Mouse (Mus musculus) kidney, embryonic 15.5 days (tissue): ENCODE measurements around the gene Rnf227. TPM values are rescaled to one million over a fixed set of nuclear protein-coding genes. Genes with fewer than 3 reads are reported as not detected.

Experiments used
- ATAC-seq: fragments of 200-750 bp; cut with Nextera tagmentation; replicated peaks from 2 replicates; pipeline ENCODE4 v1.8.0; 2017; ENCODE audit warnings: moderate TSS enrichment; ENCODE audit not compliant: low FRiP score
- H3K27ac ChIP-seq: fragments of 300-500 bp; sonication (generic); 2 replicates; pipeline ENCODE4 v1.5.1; 2015; ENCODE audit warnings: mild to moderate bottlenecking, inconsistent platforms
- H3K27me3 ChIP-seq: fragments of 300-500 bp; sonication (generic); 2 replicates; pipeline ENCODE4 v1.6.1; 2015; ENCODE audit warnings: inconsistent platforms
- H3K36me3 ChIP-seq: fragments of 300-500 bp; sonication (generic); 2 replicates; pipeline ENCODE4 v1.6.1; 2015; ENCODE audit warnings: inconsistent platforms
- H3K4me1 ChIP-seq: fragments of 300-500 bp; sonication (generic); 2 replicates; pipeline ENCODE4 v1.6.1; 2015; ENCODE audit warnings: inconsistent platforms
- H3K4me2 ChIP-seq: fragments of 300-500 bp; sonication (generic); 2 replicates; pipeline ENCODE4 v1.6.1; 2015; ENCODE audit warnings: moderate library complexity, mild to moderate bottlenecking, inconsistent platforms
- H3K4me3 ChIP-seq: fragments of 300-500 bp; sonication (generic); replicated peaks from 2 replicates; pipeline ENCODE4 v1.5.1; 2015; ENCODE audit warnings: mild to moderate bottlenecking, inconsistent platforms
- H3K9ac ChIP-seq: fragments of 300-500 bp; sonication (generic); 2 replicates; pipeline ENCODE4 v1.6.1; 2015; ENCODE audit warnings: mild to moderate bottlenecking, inconsistent platforms
- H3K9me3 ChIP-seq: fragments of 300-500 bp; sonication (generic); replicated peaks from 2 replicates; pipeline ENCODE4 v1.6.1; 2016; ENCODE audit warnings: inconsistent platforms
- WGBS: fragments of 180-500 bp; shearing (Covaris S2); methylation state at CpG from one replicate; pipeline ENCODE4 v1.1.7; 2015; ENCODE audit warnings: mixed read lengths; 5-methylcytosine and 5-hydroxymethylcytosine counted together
- polyA plus RNA-seq: library from polyadenylated mRNA; unstranded; fragments of >200 nt; fragmentation: Nextera tagmentation; extraction: Ambion mirVana; gene quantifications from 2 replicates; pipeline ENCODE4 v1.2.1, GENCODE M21; 2015

Rnf227 gene
- polyA plus RNA-seq, 1 experiment from 2014 or later: 17.1 TPM

- H3K4me2 ChIP-seq: no peak overlapping the region
- peaks cover 49% of the 10 kb centered on the region for H3K36me3 ChIP-seq
- ATAC-seq: no peak
- H3K4me1 ChIP-seq: peaks cover 33% of the 10 kb centered on the region
- no peak overlapping the region for H3K4me3 ChIP-seq
- no peaks in the 10 kb centered on the region for H3K27me3 ChIP-seq
- H3K27ac ChIP-seq: no peak overlapping the region
- H3K9ac ChIP-seq: no peak overlapping the region
- no peaks in the 10 kb centered on the region for H3K9me3 ChIP-seq
- 91% methylated on average over 16 of the region's 16 CpGs for WGBS
These were observed 33.1 kb downstream of the Rnf227 start for GRCm38 (mm10) chr11:69373223-69373965.

GRCm38 (mm10) chr11:69375646-69376045 is 35.4 kb downstream of the Rnf227 start:
- H3K9me3 ChIP-seq: no peaks in the 10 kb centered on the region
- no peak overlapping the region for H3K9ac ChIP-seq
- H3K27ac ChIP-seq: no peak overlapping the region
- no peak overlapping the region for H3K4me3 ChIP-seq
- ATAC-seq: no peak
- H3K36me3 ChIP-seq: peaks cover 62% of the 10 kb centered on the region
- no peaks in the 10 kb centered on the region for H3K27me3 ChIP-seq
- no peak overlapping the region for H3K4me2 ChIP-seq
- 92% methylated on average over 4 of the region's 4 CpGs for WGBS
- peaks cover 27% of the 10 kb centered on the region for H3K4me1 ChIP-seq

- Histone ChIP-seq H3K9ac (no peak overlapping the region), H3K27me3 (no peaks in the 10 kb centered on the region), H3K4me1 (peaks cover 10% of the 10 kb centered on the region; the same call in 1 of the 2 replicates), H3K9me3 (no peaks in the 10 kb centered on the region), H3K4me3 (no peak overlapping the region), H3K4me2 (no peak overlapping the region), H3K27ac (no peak overlapping the region), H3K36me3 (peaks cover 60% of the 10 kb centered on the region)
- no peak; the same call in 1 of the 2 replicates for ATAC-seq
- 75% methylated on average over 3 of the region's 3 CpGs for WGBS
These were observed 37.5 kb downstream of the Rnf227 start for GRCm38 (mm10) chr11:69377766-69378165.

GRCm38 (mm10) chr11:69379600-69379999 is 39.3 kb downstream of the Rnf227 start:
- H3K9ac ChIP-seq: no peak overlapping the region
- H3K36me3 ChIP-seq: peaks cover 47% of the 10 kb centered on the region
- H3K27me3 ChIP-seq: no peaks in the 10 kb centered on the region
- H3K4me3 ChIP-seq: no peak overlapping the region
- WGBS: 85% methylated on average over 3 of the region's 3 CpGs
- 0 out of 2 replicates have a peak, but pooled peaks cover 4% of the 10 kb centered on the region for H3K4me1 ChIP-seq
- ATAC-seq: no peak
- no peaks in the 10 kb centered on the region for H3K9me3 ChIP-seq
- H3K4me2 ChIP-seq: no peak overlapping the region
- H3K27ac ChIP-seq: no peak overlapping the region

- no peaks in the 10 kb centered on the region for H3K9me3 ChIP-seq
- ATAC-seq: no peak
- H3K27me3 ChIP-seq: no peaks in the 10 kb centered on the region
- 85% methylated on average over 6 of the region's 6 CpGs for whole genome bisulfite sequencing
- H3K4me1 ChIP-seq: 0 out of 2 replicates have a peak, but pooled peaks cover 4% of the 10 kb centered on the region
- no peak overlapping the region for H3K4me2 ChIP-seq
- H3K27ac ChIP-seq: no peak overlapping the region
- peaks cover 32% of the 10 kb centered on the region for H3K36me3 ChIP-seq
- no peak overlapping the region for H3K4me3 ChIP-seq
- H3K9ac ChIP-seq: no peak overlapping the region
These were observed 41.1 kb downstream of the Rnf227 start for GRCm38 (mm10) chr11:69381356-69381755.

GRCm38 (mm10) chr11:69382478-69383105 is 42.3 kb downstream of the Rnf227 start:
- Histone ChIP-seq H3K36me3 (peaks cover 21% of the 10 kb centered on the region), H3K9ac (no peak overlapping the region), H3K4me3 (no peak overlapping the region), H3K9me3 (no peaks in the 10 kb centered on the region), H3K4me2 (no peak overlapping the region), H3K4me1 (0 out of 2 replicates have a peak, but pooled peaks cover 4% of the 10 kb centered on the region), H3K27me3 (no peaks in the 10 kb centered on the region), H3K27ac (0 out of 2 replicates have a peak overlapping the region, but pooled peaks have one; percentile 1)
- WGBS: 55% methylated on average over 10 of the region's 10 CpGs
- 0 out of 2 replicates have a peak, but pooled peaks have one; percentile 46 for ATAC-seq

GRCm38 (mm10) chr11:69384979-69385378 is 44.7 kb downstream of the Rnf227 start:
- H3K4me3 ChIP-seq: no peak overlapping the region
- ATAC-seq: no peak
- H3K4me1 ChIP-seq: peaks cover 8% of the 10 kb centered on the region
- H3K27me3 ChIP-seq: no peaks in the 10 kb centered on the region
- 0 out of 2 replicates have a peak overlapping the region, but pooled peaks have one; percentile 13 for H3K27ac ChIP-seq
- WGBS: 72% methylated on average over 6 of the region's 6 CpGs
- H3K9me3 ChIP-seq: no peaks in the 10 kb centered on the region
- no peak overlapping the region for H3K9ac ChIP-seq
- no peak overlapping the region for H3K4me2 ChIP-seq
- H3K36me3 ChIP-seq: peaks cover 8% of the 10 kb centered on the region; the same call in 1 of the 2 replicates

GRCm38 (mm10) chr11:69386758-69387157 is 46.5 kb downstream of the Rnf227 start:
- no peak overlapping the region for H3K27ac ChIP-seq
- WGBS: 75% methylated on average over 7 of the region's 7 CpGs
- no peak for ATAC-seq
- H3K4me3 ChIP-seq: no peak overlapping the region
- no peaks in the 10 kb centered on the region for H3K27me3 ChIP-seq
- H3K9ac ChIP-seq: no peak overlapping the region
- peaks cover 5% of the 10 kb centered on the region; the same call in 1 of the 2 replicates for H3K36me3 ChIP-seq
- H3K4me2 ChIP-seq: no peak overlapping the region
- H3K4me1 ChIP-seq: peaks cover 12% of the 10 kb centered on the region
- no peaks in the 10 kb centered on the region for H3K9me3 ChIP-seq

GRCm38 (mm10) chr11:69388680-69389079 is 48.4 kb downstream of the Rnf227 start:
- 96% methylated on average over 4 of the region's 4 CpGs for WGBS
- H3K9me3 ChIP-seq: no peaks in the 10 kb centered on the region
- no peaks in the 10 kb centered on the region for H3K27me3 ChIP-seq
- H3K36me3 ChIP-seq: peaks cover 7% of the 10 kb centered on the region; the same call in 1 of the 2 replicates
- no peak overlapping the region for H3K9ac ChIP-seq
- no peak overlapping the region for H3K4me3 ChIP-seq
- H3K4me2 ChIP-seq: no peak overlapping the region
- no peak for ATAC-seq
- H3K4me1 ChIP-seq: peaks cover 8% of the 10 kb centered on the region
- H3K27ac ChIP-seq: no peak overlapping the region

- WGBS: 56% methylated on average over 14 of the region's 14 CpGs
- no peak for ATAC-seq
- Histone ChIP-seq H3K9me3 (no peaks in the 10 kb centered on the region), H3K4me3 (no peak overlapping the region), H3K4me1 (peaks cover 13% of the 10 kb centered on the region), H3K36me3 (peaks cover 7% of the 10 kb centered on the region; the same call in 1 of the 2 replicates), H3K4me2 (no peak overlapping the region), H3K27me3 (no peaks in the 10 kb centered on the region), H3K27ac (no peak overlapping the region), H3K9ac (0 out of 2 replicates have a peak overlapping the region, but pooled peaks have one; percentile 4)
These were observed 49.5 kb downstream of the Rnf227 start for GRCm38 (mm10) chr11:69389531-69390399.

- Histone ChIP-seq H3K4me3 (no peak overlapping the region), H3K4me1 (peaks cover 13% of the 10 kb centered on the region), H3K27ac (no peak overlapping the region), H3K27me3 (no peaks in the 10 kb centered on the region), H3K9me3 (no peaks in the 10 kb centered on the region), H3K9ac (no peak overlapping the region), H3K4me2 (no peak overlapping the region), H3K36me3 (peaks cover 7% of the 10 kb centered on the region; the same call in 1 of the 2 replicates)
- WGBS: 47% methylated on average over 10 of the region's 10 CpGs
- ATAC-seq: no peak
These were observed 50.3 kb downstream of the Rnf227 start for GRCm38 (mm10) chr11:69390400-69391034.
